Mouse (Mus musculus): ENCODE measurements around the gene Erc2. TPM values are rescaled to one million over a fixed set of nuclear protein-coding genes. Genes with fewer than 3 reads are reported as not detected.

Gene Erc2
- polyA plus RNA-seq, 1 experiment from 2014 or later = 33.9 TPM

DNA sequence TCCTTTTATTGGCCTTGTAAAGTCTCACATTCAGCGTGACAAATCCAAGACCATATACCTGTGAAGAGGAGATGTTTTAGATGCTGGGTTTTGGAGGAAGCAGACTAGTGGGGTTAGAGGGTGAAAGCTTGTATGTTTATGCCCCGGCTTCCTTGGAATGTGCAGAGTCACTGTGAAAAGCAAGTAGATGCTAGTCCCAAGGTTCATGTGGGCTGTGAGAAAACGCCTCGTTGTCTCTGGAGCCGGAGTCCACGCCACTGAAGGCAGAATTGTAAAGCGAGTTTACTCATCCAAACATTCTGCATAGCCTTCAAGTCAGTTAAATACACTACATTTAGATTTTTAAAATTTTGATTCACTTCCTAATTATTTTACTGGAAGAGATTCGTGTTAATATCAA, 748.5 kb downstream of the Erc2 start:
- no peak overlapping the region for H3K9ac ChIP-seq (ENCODE audit: low read depth, low read length)
- no peaks in the 10 kb centered on the region for H3K4me1 ChIP-seq (replicated peaks; ENCODE audit: control insufficient read depth, insufficient read depth, low read length)
- no peak overlapping the region for H3K4me2 ChIP-seq (replicated peaks; ENCODE audit: low read depth, low read length)
- no peak for DNase-seq (ENCODE audit: low spot score)
- WGBS = 87% methylated on average over 8 of the region's 8 CpGs
- no peak for ATAC-seq (ENCODE audit: low FRiP score)
- no peaks in the 10 kb centered on the region for H3K36me3 ChIP-seq (ENCODE audit: control insufficient read depth, insufficient read depth, low read length)
- no peak overlapping the region for H3K27ac ChIP-seq (ENCODE audit: low read depth, low read length)
- no peak overlapping the region for H3K4me3 ChIP-seq (ENCODE audit: low read depth, low read length)
- H3K27me3 ChIP-seq (ENCODE audit: control insufficient read depth, insufficient read depth, low read length) = peaks cover 27% of the 10 kb centered on the region
- H3K9me3 ChIP-seq (ENCODE audit: control insufficient read depth, low read length) = no peaks in the 10 kb centered on the region

DNA sequence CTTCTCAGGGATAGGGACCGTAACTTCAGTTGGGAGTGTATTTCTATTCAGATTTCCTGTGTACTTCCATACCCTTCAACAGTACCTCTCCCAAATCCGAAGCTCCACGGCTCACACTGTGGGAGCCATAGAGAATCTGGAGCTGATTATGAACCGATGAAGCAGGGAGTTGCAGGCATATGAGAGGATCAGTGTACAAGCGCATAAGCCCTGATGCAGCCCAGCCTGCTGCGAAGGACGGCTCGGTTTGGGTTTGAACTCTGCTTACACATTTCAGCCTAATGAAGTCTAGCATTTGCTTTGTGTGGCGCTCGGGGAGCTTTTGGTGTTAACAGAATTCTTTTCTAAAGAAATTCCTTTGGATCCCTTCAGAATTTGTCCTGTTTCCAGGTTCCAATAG, 749.4 kb downstream of the Erc2 start:
- H3K4me3 ChIP-seq (ENCODE audit: low read depth, low read length) = no peak overlapping the region
- no peak overlapping the region for H3K9ac ChIP-seq (ENCODE audit: low read depth, low read length)
- H3K4me1 ChIP-seq (replicated peaks; ENCODE audit: control insufficient read depth, insufficient read depth, low read length) = peaks cover 4% of the 10 kb centered on the region; the same call in 1 of the 2 replicates
- no peak overlapping the region for H3K4me2 ChIP-seq (replicated peaks; ENCODE audit: low read depth, low read length)
- no peaks in the 10 kb centered on the region for H3K9me3 ChIP-seq (ENCODE audit: control insufficient read depth, low read length)
- no peak overlapping the region for H3K27ac ChIP-seq (ENCODE audit: low read depth, low read length)
- no peaks in the 10 kb centered on the region for H3K36me3 ChIP-seq (ENCODE audit: control insufficient read depth, insufficient read depth, low read length)
- DNase-seq (ENCODE audit: low spot score) = no peak
- ATAC-seq (ENCODE audit: low FRiP score) = no peak
- 78% methylated on average over 10 of the region's 10 CpGs for WGBS
- H3K27me3 ChIP-seq (ENCODE audit: control insufficient read depth, insufficient read depth, low read length) = peaks cover 27% of the 10 kb centered on the region

DNA sequence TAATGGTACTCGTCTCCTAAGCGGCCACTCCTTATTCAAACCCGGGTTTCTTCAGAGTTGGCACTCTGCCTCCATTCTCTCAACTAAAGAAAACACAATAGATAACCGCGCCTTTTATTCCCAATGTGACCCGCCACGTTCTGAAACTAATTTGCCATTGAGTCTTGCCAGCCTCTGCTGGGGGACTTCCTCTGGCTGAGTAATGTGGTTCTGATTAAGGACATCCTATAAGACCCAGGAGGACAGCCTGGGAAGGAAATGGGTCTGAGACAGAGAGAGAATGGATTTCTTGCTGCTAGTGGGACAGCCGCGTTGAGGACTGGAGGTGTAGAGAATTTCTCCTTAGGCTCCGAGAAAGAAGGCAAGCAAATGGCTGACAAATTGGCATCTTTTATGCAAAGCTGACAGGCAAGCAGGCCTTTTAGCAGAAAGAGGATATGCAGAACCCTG, 753.4 kb downstream of the Erc2 start:
- no peak overlapping the region for H3K9ac ChIP-seq (ENCODE audit: low read depth, low read length)
- DNase-seq (ENCODE audit: low spot score) (peak; percentile 51), ATAC-seq (ENCODE audit: low FRiP score) (no peak)
- no peaks in the 10 kb centered on the region for H3K36me3 ChIP-seq (ENCODE audit: control insufficient read depth, insufficient read depth, low read length)
- peaks cover 7% of the 10 kb centered on the region; the same call in 1 of the 2 replicates for H3K4me1 ChIP-seq (replicated peaks; ENCODE audit: control insufficient read depth, insufficient read depth, low read length)
- H3K4me2 ChIP-seq (replicated peaks; ENCODE audit: low read depth, low read length) = peak overlapping the region; percentile 19; the same call in 1 of the 2 replicates
- H3K4me3 ChIP-seq (ENCODE audit: low read depth, low read length) = no peak overlapping the region
- H3K27ac ChIP-seq (ENCODE audit: low read depth, low read length) = no peak overlapping the region
- H3K9me3 ChIP-seq (ENCODE audit: control insufficient read depth, low read length) = no peaks in the 10 kb centered on the region
- WGBS = 5% methylated on average over 10 of the region's 10 CpGs
- peaks cover 44% of the 10 kb centered on the region for H3K27me3 ChIP-seq (ENCODE audit: control insufficient read depth, insufficient read depth, low read length)

DNA sequence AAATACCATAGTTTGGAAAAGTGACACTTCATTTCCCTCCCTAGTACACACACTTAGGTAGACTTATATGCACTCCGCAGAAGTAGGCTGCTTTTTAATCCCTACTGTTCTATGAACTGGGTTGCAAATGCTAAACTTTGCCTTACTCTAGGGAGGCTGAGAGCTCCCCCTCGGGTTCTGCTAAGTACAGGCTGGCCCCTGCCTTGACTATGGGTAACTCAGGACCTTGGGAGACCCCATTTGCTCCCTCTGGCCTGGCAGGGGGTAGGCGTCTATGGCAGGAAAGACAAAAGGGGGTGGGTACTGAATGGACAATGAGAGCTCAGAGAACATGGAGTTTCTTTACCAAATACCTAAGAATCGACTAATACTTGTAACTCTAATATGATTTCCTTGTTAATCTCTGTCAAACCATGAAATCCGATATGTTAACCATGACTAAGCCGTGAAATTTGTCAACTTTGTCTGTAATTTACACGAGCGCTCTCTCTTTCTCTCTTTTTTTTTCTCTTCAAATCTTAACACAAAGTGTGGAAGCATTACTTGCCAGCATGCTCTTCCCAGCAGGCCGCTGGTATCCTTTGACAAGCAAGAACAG, 754.1 kb downstream of the Erc2 start:
- Histone ChIP-seq H3K4me1 (replicated peaks; ENCODE audit: control insufficient read depth, insufficient read depth, low read length) (peaks cover 7% of the 10 kb centered on the region; the same call in 1 of the 2 replicates), H3K4me3 (ENCODE audit: low read depth, low read length) (no peak overlapping the region), H3K27ac (ENCODE audit: low read depth, low read length) (no peak overlapping the region), H3K9ac (ENCODE audit: low read depth, low read length) (no peak overlapping the region), H3K9me3 (ENCODE audit: control insufficient read depth, low read length) (no peaks in the 10 kb centered on the region), H3K4me2 (replicated peaks; ENCODE audit: low read depth, low read length) (no peak overlapping the region), H3K27me3 (ENCODE audit: control insufficient read depth, insufficient read depth, low read length) (peaks cover 45% of the 10 kb centered on the region), H3K36me3 (ENCODE audit: control insufficient read depth, insufficient read depth, low read length) (no peaks in the 10 kb centered on the region)
- peak; percentile 47; the same call in 1 of the 2 replicates for ATAC-seq (ENCODE audit: low FRiP score)
- peak; percentile 37 for DNase-seq (ENCODE audit: low spot score)
- 29% methylated on average over 9 of the region's 9 CpGs for WGBS

DNA sequence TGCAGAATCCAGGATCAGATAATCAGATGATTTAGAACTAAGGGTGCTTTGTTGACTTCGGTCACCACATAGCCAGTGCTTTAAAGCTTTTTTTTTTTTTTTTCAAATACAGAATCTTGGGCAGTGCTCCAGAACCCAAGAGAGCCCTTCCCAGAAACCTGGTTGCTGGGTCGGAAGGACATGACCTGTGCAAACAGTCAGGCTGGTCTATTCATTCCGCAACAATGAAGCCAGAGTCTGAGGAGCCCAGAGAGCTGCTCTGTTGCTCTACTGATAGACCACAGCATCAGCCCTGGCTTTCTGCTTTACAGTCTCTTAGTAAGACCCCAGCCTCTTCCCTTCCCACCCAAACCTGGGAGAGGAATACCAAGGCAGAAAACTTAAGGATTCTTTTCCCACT, 755.3 kb downstream of the Erc2 start:
- ATAC-seq (ENCODE audit: low FRiP score) (no peak), DNase-seq (ENCODE audit: low spot score) (no peak)
- peaks cover 41% of the 10 kb centered on the region for H3K27me3 ChIP-seq (ENCODE audit: control insufficient read depth, insufficient read depth, low read length)
- H3K36me3 ChIP-seq (ENCODE audit: control insufficient read depth, insufficient read depth, low read length) = no peaks in the 10 kb centered on the region
- no peak overlapping the region for H3K4me3 ChIP-seq (ENCODE audit: low read depth, low read length)
- WGBS = 63% methylated on average over 3 of the region's 3 CpGs
- no peak overlapping the region for H3K4me2 ChIP-seq (replicated peaks; ENCODE audit: low read depth, low read length)
- no peaks in the 10 kb centered on the region for H3K9me3 ChIP-seq (ENCODE audit: control insufficient read depth, low read length)
- H3K9ac ChIP-seq (ENCODE audit: low read depth, low read length) = no peak overlapping the region
- H3K27ac ChIP-seq (ENCODE audit: low read depth, low read length) = no peak overlapping the region
- H3K4me1 ChIP-seq (replicated peaks; ENCODE audit: control insufficient read depth, insufficient read depth, low read length) = peaks cover 7% of the 10 kb centered on the region; the same call in 1 of the 2 replicates

DNA sequence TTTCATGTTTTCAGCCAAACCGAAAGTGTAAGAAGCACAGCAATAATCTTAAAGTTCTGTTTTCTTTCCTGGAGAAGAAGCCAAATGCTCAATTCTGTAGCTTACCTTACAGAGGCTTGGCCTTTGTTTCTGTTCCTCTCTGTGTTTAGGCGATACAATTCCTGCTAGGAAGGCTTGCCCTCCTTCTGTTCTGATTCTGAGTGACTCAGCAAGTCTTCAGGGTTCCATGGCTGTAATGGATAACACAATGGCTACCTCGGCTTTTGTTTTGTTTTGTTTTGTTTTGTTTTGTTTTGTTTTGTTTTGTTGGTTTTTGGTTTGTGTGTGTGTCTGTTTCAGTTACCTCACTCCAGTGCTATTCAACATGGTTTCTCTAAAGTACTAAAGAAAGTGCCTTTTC, 757.9 kb downstream of the Erc2 start:
- Histone ChIP-seq H3K27me3 (ENCODE audit: control insufficient read depth, insufficient read depth, low read length) (peaks cover 27% of the 10 kb centered on the region), H3K4me3 (ENCODE audit: low read depth, low read length) (no peak overlapping the region), H3K9me3 (ENCODE audit: control insufficient read depth, low read length) (no peaks in the 10 kb centered on the region), H3K9ac (ENCODE audit: low read depth, low read length) (no peak overlapping the region), H3K4me1 (replicated peaks; ENCODE audit: control insufficient read depth, insufficient read depth, low read length) (peaks cover 7% of the 10 kb centered on the region; the same call in 1 of the 2 replicates), H3K4me2 (replicated peaks; ENCODE audit: low read depth, low read length) (no peak overlapping the region), H3K27ac (ENCODE audit: low read depth, low read length) (no peak overlapping the region), H3K36me3 (ENCODE audit: control insufficient read depth, insufficient read depth, low read length) (no peaks in the 10 kb centered on the region)
- ATAC-seq (ENCODE audit: low FRiP score) (no peak), DNase-seq (ENCODE audit: low spot score) (no peak)
- 56% methylated on average over 3 of the region's 3 CpGs for WGBS

DNA sequence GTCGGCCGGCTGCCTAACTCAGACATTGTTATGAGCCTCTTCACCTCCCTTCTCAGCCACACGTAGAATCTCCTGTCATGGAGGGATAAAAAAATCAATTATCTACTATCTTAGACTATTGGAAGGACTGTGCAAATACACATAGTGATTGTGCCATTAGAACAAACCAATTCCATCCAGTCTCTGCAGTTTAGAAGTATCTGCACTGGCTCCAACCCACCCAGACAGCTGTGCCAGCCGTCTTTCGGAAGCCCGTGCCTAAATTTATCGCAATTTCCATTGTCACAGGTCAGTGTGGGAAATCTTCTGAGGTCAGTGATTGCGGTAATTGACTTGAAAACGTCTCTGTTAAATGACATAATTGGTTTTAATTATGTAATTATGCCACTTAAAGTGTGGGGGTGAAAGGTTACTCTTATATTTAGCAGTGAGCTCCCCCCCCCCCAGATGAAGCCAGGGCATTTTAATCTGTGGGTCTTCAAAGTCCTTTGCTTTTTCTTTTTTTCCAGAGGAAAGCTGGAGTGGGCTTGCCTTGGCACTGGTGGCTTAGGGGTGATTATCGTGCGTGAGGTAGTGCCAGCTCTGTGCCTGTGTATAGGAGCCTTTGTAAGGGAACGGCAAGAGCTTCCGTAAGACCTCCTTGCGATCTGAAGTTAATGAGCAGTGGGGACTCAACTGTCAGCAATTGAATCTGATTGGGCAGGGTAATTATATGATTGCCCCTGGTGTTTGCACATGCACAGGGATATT, 759.7 kb downstream of the Erc2 start:
- H3K27me3 ChIP-seq (ENCODE audit: control insufficient read depth, insufficient read depth, low read length) = peaks cover 26% of the 10 kb centered on the region
- no peak overlapping the region for H3K27ac ChIP-seq (ENCODE audit: low read depth, low read length)
- no peak overlapping the region for H3K4me2 ChIP-seq (replicated peaks; ENCODE audit: low read depth, low read length)
- no peak overlapping the region for H3K4me3 ChIP-seq (ENCODE audit: low read depth, low read length)
- no peak for DNase-seq (ENCODE audit: low spot score)
- 79% methylated on average over 14 of the region's 14 CpGs for WGBS
- ATAC-seq (ENCODE audit: low FRiP score) = no peak
- no peaks in the 10 kb centered on the region for H3K36me3 ChIP-seq (ENCODE audit: control insufficient read depth, insufficient read depth, low read length)
- no peaks in the 10 kb centered on the region for H3K9me3 ChIP-seq (ENCODE audit: control insufficient read depth, low read length)
- peaks cover 2% of the 10 kb centered on the region; the same call in 1 of the 2 replicates for H3K4me1 ChIP-seq (replicated peaks; ENCODE audit: control insufficient read depth, insufficient read depth, low read length)
- H3K9ac ChIP-seq (ENCODE audit: low read depth, low read length) = no peak overlapping the region

DNA sequence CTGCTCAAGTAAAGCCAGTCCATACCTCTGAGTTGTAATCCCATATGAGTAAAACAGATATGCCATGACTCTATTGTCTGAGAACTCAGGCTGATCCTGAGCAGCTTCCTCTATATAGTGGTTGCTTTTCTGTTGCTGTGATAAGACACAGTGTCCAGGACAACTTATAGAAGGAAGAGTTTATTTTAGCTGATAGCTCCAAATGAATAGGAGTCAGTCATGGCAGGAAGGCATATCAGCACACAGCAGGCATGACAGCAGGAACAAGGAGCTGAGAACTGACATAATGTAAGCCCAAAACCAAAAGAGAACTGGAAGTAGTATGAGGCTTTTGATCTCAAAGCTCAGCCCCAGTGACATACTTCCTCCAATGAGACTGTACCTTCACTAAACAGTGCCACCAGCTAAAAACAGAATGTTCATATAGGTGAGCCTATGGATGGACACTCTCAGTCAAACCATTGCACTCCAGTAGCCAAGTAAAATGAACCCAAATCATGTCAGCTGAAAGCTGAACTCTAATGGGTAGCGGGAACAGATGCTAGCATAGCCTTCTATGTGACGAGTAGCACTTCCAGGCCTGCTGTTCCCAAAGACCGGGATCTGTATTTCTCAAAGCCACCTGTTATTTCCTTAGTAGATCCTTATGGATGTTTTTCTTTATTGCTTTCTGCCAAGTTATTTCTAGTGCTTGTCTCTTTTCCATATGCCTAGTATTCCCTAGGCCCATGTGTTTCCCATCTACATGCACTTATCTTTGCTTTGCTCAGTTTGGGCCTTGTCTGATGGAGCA, 764.8 kb downstream of the Erc2 start:
- Histone ChIP-seq H3K4me3 (ENCODE audit: low read depth, low read length) (no peak overlapping the region), H3K9ac (ENCODE audit: low read depth, low read length) (no peak overlapping the region), H3K36me3 (ENCODE audit: control insufficient read depth, insufficient read depth, low read length) (no peaks in the 10 kb centered on the region), H3K27ac (ENCODE audit: low read depth, low read length) (no peak overlapping the region), H3K4me1 (replicated peaks; ENCODE audit: control insufficient read depth, insufficient read depth, low read length) (no peaks in the 10 kb centered on the region), H3K27me3 (ENCODE audit: control insufficient read depth, insufficient read depth, low read length) (0 out of 2 replicates have a peak, but pooled peaks cover 2% of the 10 kb centered on the region), H3K4me2 (replicated peaks; ENCODE audit: low read depth, low read length) (no peak overlapping the region), H3K9me3 (ENCODE audit: control insufficient read depth, low read length) (no peaks in the 10 kb centered on the region)
- WGBS = 89% methylated on average over 3 of the region's 3 CpGs
- DNase-seq (ENCODE audit: low spot score) (no peak), ATAC-seq (ENCODE audit: low FRiP score) (no peak)

Measured in hindbrain, embryonic 11.5 days (tissue).